Mouse (Mus musculus) gastrocnemius, postnatal 4 days (tissue): ENCODE data around the gene Vmn1r15. TPM values are rescaled to one million over a fixed set of nuclear protein-coding genes. Genes with fewer than 3 reads are reported as not detected.

Source experiments
- DNase-seq, 2 experiments: peaks; one replicate each; pipeline ENCODE4 v3.0.0; 2021 to 2022; ENCODE audit warnings: low spot score in 2 of 2, mixed read lengths in 2 of 2
- long read RNA-seq, 2 experiments: library from polyadenylated mRNA; stranded (forward); transcript quantifications; one replicate each; pipeline ENCODE4 v2.0.0; 2021
- total RNA-seq, 2 experiments: library from RNA; stranded (reverse); gene quantifications; 2 replicates each; pipeline ENCODE4 v1.2.3; 2021

The Vmn1r15 gene
- not detected for total RNA-seq
- long read RNA-seq, experiment 1, result 0 reads
- long read RNA-seq, experiment 2, result 0 reads

DNA sequence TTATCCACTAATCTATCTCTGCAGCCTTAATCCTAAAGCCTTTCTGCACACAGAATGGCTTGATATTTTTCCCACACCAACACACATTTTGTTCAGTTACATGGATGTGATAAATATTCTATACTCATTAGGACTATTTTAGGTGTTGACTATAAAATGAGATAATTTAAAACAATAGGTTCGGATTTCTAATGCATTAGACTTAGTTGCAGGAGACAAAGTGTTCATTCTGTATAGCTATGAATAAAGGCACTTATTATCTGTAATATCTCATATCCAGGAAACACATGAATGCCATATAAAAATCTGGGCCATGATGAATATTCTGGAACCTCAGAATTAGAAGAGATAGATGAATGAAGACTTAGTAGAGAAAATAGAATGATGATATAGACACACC, at the start of gene Vmn1r15:
Gene Vmn1r15, plus strand, starts transcription at position 301 of the 400 bp plus-strand sequence.
- no peak for DNase-seq

DNA sequence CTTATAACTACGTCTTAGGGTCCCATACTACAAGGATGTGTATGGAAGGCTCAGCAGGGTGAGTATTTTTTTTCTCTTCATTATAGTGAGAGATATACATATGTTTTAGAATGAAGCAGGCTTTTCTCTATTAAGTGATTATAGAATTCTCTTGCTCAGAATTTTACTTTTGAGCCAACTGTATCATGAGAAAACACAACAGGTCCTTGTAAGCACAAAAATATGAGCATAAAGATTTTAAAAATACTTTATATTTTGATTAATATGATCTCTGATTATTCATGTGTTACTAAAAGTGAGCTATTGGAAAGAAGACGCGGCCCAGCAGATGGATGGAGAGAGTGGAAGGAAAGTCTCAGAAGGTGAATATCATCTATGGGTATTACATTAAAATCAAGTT, 26.4 kb upstream of the Vmn1r15 start, which contains the start of gene Vmn1r14:
Gene Vmn1r14, plus strand, starts transcription at position 301 of the 400 bp plus-strand sequence.
- no peak for DNase-seq

GRCm38 (mm10) chr6:57260990-57261389, 3.2 kb downstream of the Vmn1r15 start:
- DNase-seq, result no peak

DNA sequence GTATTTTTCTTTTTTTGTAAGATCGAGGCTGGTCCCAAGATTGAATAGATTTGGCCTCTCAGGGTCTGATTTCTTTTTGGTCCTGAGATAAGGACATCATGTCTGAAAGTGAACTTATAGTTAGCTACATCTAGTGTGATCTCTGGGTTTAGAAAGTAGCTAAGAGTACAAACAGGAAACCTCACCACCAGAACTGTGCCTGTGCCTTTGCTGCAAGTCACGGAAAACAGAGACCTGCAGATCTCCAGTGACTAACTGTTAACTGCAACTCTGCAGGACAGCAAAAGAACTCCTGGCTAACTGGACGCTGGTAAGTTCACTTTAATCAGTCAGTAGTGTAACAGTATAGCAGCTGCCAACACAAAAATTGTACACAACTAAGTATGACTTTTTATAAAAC, 14.1 kb downstream of the Vmn1r15 start:
- no peak for DNase-seq

DNA sequence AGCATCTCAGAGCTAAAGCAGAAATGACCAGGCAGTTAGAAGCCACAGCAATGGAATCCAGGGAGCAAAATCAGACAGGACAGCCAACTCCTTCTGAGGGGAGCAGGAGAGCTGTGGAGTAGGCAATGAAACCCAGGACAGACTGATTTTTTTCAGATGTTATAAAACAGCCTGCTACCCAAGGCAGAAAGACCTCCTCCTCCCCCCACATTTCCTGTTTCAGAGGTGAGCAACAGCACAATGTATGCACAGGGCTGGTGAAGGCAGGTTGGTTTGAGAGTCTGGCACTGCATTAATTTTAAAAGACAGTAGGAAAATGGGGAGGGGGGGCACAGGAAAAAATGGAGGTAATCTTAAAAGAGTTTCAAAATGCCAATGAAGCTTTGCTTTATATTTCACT, 14.8 kb downstream of the Vmn1r15 start:
- DNase-seq, result no peak

DNA sequence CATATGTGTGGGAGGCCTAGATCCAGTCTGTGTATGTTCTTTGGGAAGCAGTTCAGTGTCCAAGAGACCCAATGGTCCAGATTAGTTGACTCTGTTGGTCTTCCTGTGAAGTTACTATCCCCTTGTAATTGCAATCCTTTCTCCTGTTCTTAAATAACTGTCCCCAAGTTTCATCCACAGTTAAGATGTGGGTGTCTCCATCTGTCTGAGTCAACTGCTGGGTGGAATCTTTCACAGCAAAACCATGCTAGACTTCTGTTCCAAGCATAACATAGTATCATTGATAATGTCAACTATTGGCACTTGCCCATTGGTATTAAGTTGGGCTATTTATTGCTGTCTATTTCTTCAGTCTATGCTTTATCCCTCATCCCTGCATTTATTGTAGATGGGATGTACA, 21.2 kb downstream of the Vmn1r15 start:
- DNase-seq, result no peak

Other genes with a start within 250 kb of the Vmn1r15 start
- not detected for gene Vmn1r7, start 232.6 kb upstream of the Vmn1r15 start, total RNA-seq
- not detected for gene Vmn1r8, start 225.7 kb upstream of the Vmn1r15 start, total RNA-seq
- not detected for gene Vmn1r9, start 191.2 kb upstream of the Vmn1r15 start, total RNA-seq
- not detected for gene Vmn1r10, start 148.5 kb upstream of the Vmn1r15 start, total RNA-seq
- gene Vmn1r11, start 124.5 kb upstream of the Vmn1r15 start, total RNA-seq, result not detected
- gene Vmn1r12, start 101.0 kb upstream of the Vmn1r15 start, total RNA-seq, result not detected
- not detected for gene Vmn1r13, start 54.7 kb upstream of the Vmn1r15 start, total RNA-seq
- not detected for gene Vmn1r14, start 26.3 kb upstream of the Vmn1r15 start, total RNA-seq
- gene Vmn1r16, start 71.5 kb downstream of the Vmn1r15 start, total RNA-seq, result not detected
- gene Vmn1r17, start 105.8 kb downstream of the Vmn1r15 start, total RNA-seq, result not detected
- not detected for gene Vmn1r18, start 137.8 kb downstream of the Vmn1r15 start, total RNA-seq
- not detected for gene Vmn1r19, start 145.8 kb downstream of the Vmn1r15 start, total RNA-seq
- not detected for gene Vmn1r20, start 171.0 kb downstream of the Vmn1r15 start, total RNA-seq